Mouse (Mus musculus) small intestine, adult 2 months (tissue): ENCODE results near the gene Kel. TPM values are rescaled to one million over a fixed set of nuclear protein-coding genes. Genes with fewer than 3 reads are reported as not detected.

Source experiments
- H3K27ac ChIP-seq: fragments of 200-500 bp; 2 replicates; pipeline ENCODE4 v1.5.1; 2012; ENCODE audit warnings: low read depth, low read length, control low read depth, inconsistent platforms; ENCODE audit not compliant: insufficient read depth
- H3K27me3 ChIP-seq: fragments of 200-500 bp; 2 replicates; pipeline ENCODE4 v1.6.1; 2012; ENCODE audit warnings: mild to moderate bottlenecking, moderate library complexity, low read length, inconsistent platforms; ENCODE audit not compliant: control insufficient read depth, insufficient read depth
- H3K36me3 ChIP-seq: fragments of 200-500 bp; 2 replicates; pipeline ENCODE4 v1.6.1; 2012; ENCODE audit warnings: mild to moderate bottlenecking, low read length, control low read depth, inconsistent platforms; ENCODE audit not compliant: control insufficient read depth, insufficient read depth
- H3K4me1 ChIP-seq: fragments of 200-500 bp; 2 replicates; pipeline ENCODE4 v1.6.1; 2012; ENCODE audit warnings: low read length, inconsistent platforms, mixed read lengths; ENCODE audit not compliant: control insufficient read depth, insufficient read depth, insufficient read length
- H3K4me3 ChIP-seq: fragments of 200-500 bp; 2 replicates; pipeline ENCODE4 v1.5.1; 2012; ENCODE audit warnings: low read depth, mild to moderate bottlenecking, control low read depth, inconsistent platforms, low read length, moderate library complexity
- CTCF ChIP-seq: fragments of 200-500 bp; IDR thresholded peaks from 2 replicates; pipeline ENCODE4 v1.5.1; 2012; ENCODE audit warnings: low read depth, mild to moderate bottlenecking, control low read depth, inconsistent platforms, low read length, moderate library complexity, mixed read lengths; ENCODE audit not compliant: insufficient replicate concordance, insufficient read length; ENCODE audit errors: extremely low read depth
- POLR2A ChIP-seq: fragments of 200-500 bp; IDR thresholded peaks from 2 replicates; pipeline ENCODE4 v1.6.1; 2012; ENCODE audit warnings: low read depth, mild to moderate bottlenecking, control low read depth, inconsistent platforms, low read length, moderate library complexity
- WGBS: fragments of 180-500 bp; shearing (Covaris S2); methylation state at CpG from one replicate; pipeline ENCODE4 v1.1.7; 2018; 5-methylcytosine and 5-hydroxymethylcytosine counted together
- polyA plus RNA-seq: library from polyadenylated mRNA; depleted of rRNA; stranded (reverse); fragments of >200 nt; gene quantifications from 2 replicates; pipeline ENCODE4 v1.2.3, GENCODE M21; 2012

Kel gene
- polyA plus RNA-seq, 1 experiment = not detected

DNA sequence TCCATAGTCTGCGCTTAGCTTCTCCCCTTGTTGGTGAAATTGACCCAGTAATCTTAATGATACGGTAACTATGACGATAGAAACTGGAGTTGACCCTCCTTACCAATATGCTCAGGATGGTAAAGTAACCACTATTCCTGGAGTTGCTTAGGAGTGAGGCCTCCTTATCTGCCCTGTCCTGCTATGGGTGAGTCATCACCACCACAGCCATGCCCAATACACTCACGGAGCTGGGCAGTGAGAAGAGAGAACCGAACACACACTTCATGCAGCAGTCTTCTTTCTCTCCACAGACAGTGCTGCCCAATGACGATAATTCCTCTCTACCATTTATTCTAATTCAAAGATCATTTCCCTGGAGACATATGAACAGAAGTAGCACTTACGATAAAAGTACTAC lies 2.1 kb upstream of the Kel start:
- H3K4me3 ChIP-seq = no peak overlapping the region
- TF ChIP-seq POLR2A = no peak
- TF ChIP-seq CTCF = no peak
- H3K4me1 ChIP-seq = no peaks in the 10 kb centered on the region
- WGBS = 78% methylated on average over 7 of the region's 7 CpGs
- H3K27me3 ChIP-seq = no peaks in the 10 kb centered on the region
- H3K27ac ChIP-seq = no peak overlapping the region
- H3K36me3 ChIP-seq = no peaks in the 10 kb centered on the region

DNA sequence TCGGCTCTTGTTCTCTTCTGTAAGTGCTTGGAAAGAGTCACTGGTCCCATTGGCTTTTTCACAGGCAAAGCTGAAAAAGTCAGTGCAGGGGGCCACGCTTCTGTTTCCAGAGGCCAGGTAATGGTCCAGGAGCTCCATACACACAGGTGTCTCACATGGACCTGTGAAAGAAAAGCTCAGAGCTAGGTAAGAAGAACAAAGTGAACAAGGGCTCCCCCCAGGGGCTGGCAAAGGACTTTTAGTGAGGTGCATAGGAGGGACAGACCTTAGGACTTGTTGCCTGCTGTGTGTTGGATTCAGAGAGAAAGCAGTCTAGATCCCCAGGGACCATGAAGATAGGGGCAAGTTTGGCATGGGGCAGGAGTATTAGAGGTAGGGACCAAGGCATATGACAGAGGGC lies 1.2 kb downstream of the Kel start:
- Histone ChIP-seq H3K36me3 (no peaks in the 10 kb centered on the region), H3K27me3 (no peaks in the 10 kb centered on the region), H3K4me3 (no peak overlapping the region), H3K4me1 (no peaks in the 10 kb centered on the region), H3K27ac (no peak overlapping the region)
- TF ChIP-seq CTCF (no peak), POLR2A (no peak)
- WGBS = 72% methylated on average over 2 of the region's 2 CpGs

DNA sequence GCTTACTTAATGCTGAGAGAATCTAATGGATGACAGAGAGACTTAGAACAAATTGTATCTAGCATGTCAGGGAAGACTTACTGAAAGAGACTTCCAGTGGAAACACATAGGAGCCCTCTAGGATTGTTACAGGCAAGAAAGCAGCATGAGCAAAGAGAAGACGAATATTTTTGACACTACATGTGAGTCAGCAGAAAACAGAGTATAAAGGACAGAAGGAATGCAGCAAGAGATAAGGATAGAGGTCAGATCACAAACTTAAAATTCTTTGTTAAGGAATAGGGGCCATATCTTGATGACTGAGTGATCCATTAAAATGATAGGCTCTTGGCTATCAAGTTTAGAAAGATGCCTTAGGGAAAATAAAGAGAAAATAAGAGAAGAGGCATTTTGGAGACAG lies 2.9 kb downstream of the Kel start:
- H3K27ac ChIP-seq = no peak overlapping the region
- no peaks in the 10 kb centered on the region for H3K4me1 ChIP-seq
- WGBS = 59% methylated on average over 1 of the region's 1 CpGs
- TF ChIP-seq POLR2A = no peak
- no peak for TF ChIP-seq CTCF
- H3K36me3 ChIP-seq = no peaks in the 10 kb centered on the region
- H3K27me3 ChIP-seq = no peaks in the 10 kb centered on the region
- H3K4me3 ChIP-seq = no peak overlapping the region

DNA sequence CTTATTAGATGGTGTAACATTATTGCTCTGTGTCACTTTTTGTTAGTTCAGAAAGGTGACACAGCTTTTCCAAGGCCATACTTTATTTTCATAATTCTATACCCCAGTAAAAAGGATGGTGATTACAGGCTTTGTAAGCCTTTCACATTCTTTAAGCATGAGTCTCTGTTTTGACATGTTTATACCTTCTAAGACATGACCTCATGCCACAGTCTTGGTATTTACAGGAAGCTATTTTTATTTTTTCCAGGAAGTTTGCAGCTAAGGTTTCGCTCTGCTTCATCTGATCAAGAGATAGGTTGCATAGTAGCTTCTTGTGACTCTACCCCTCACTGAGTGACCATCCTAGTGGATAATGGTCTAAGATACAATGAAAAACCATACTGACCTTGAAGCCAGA lies 9.7 kb downstream of the Kel start:
- WGBS = 69% methylated on average over 1 of the region's 1 CpGs
- no peaks in the 10 kb centered on the region for H3K36me3 ChIP-seq
- H3K4me3 ChIP-seq = no peak overlapping the region
- TF ChIP-seq POLR2A (no peak), CTCF (no peak)
- no peaks in the 10 kb centered on the region for H3K27me3 ChIP-seq
- no peak overlapping the region for H3K27ac ChIP-seq
- no peaks in the 10 kb centered on the region for H3K4me1 ChIP-seq

DNA sequence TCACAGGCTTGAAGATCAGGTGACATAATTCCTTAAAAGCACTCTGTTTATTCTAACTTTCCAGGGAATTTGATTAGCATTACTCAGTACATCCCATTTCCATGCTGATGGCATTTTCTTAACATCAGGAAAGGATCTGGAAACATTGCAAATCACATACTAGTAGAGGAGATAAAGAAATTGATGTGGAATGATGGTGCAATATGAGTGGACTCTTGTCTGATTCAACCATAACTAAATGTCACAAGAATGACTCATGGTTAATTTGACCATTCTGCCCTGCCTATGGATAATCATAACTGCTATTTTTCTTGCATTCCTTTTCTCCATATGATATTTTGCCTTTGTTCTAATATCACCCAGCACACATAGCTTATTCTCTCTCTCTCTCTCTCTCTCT lies 11.9 kb downstream of the Kel start:
- no peaks in the 10 kb centered on the region for H3K4me1 ChIP-seq
- H3K27ac ChIP-seq = no peak overlapping the region
- H3K27me3 ChIP-seq = no peaks in the 10 kb centered on the region
- H3K36me3 ChIP-seq = no peaks in the 10 kb centered on the region
- H3K4me3 ChIP-seq = no peak overlapping the region
- TF ChIP-seq CTCF (no peak), POLR2A (no peak)

DNA sequence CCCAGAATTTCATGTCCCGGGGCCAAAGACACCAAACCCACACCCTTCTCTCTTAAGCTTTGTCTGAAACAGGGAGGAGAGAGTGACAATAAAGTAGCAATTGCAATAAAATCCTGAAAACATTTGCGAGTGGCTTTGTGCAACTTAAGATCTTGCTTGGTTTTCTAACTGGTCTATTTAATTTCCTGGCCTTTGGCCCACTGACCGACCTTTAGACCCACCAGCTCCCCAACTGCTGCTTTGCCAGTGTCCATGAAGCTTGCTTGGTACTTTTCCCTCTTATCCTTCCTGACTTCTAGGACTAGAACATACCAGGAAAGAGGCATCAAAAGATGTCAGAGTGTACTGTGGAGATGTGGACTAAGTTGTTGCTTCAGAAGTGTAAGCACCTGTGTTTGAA lies 18.5 kb downstream of the Kel start:
- Histone ChIP-seq H3K4me3 (no peak overlapping the region), H3K27me3 (no peaks in the 10 kb centered on the region), H3K27ac (no peak overlapping the region), H3K4me1 (no peaks in the 10 kb centered on the region), H3K36me3 (no peaks in the 10 kb centered on the region)
- 45% methylated on average over 3 of the region's 3 CpGs for WGBS
- TF ChIP-seq POLR2A (no peak), CTCF (no peak)

DNA sequence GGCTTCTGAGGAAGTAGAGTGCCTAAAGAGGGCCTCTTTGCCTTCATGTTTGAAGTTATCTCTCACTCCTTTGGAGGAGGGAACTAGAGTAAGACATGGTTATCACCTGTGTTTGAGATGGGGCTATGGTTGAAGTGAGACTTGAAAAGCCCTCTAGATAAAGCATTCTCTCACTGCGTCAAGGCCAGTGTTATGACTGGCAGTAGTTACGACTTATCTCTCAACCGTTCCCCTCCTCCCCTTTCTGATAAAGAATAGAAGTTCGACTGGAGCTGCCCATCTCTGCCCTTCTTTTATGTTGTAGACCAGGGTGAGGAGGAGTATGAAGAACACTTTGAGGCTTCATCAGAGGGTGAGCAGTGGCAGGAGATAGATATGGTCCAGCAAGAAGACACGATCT lies 19.2 kb downstream of the Kel start:
- H3K36me3 ChIP-seq = no peaks in the 10 kb centered on the region
- no peak overlapping the region for H3K4me3 ChIP-seq
- 46% methylated on average over 5 of the region's 5 CpGs for WGBS
- H3K27me3 ChIP-seq = no peaks in the 10 kb centered on the region
- no peak for TF ChIP-seq CTCF
- TF ChIP-seq POLR2A = no peak
- H3K27ac ChIP-seq = no peak overlapping the region
- H3K4me1 ChIP-seq = no peaks in the 10 kb centered on the region

DNA sequence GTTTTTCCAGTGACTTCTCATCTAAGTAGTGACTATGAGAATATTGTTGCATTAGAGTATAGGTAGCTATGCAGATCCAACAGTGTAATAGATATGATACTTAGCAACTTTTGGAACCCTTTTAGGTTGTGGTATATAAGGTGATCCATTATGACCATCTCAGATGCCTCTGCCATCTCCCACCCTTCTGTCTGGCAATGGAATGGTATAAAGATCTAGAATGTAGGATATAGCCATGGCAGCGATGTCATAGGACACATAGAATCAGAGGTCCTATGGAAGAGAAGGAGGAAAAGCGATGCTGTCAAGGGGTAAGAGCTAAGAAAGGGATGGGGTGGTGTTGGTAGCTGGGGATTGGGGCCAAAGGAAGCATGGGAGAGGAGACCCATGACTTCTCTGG lies 20.0 kb downstream of the Kel start, which contains the start of gene Llcfc1:
Llcfc1 (plus strand) TSS at position 301 of the 400 bp plus-strand sequence.
- Histone ChIP-seq H3K4me3 (no peak within 1 kb of the TSS), H3K36me3 (no peaks in the 10 kb centered on the region), H3K27me3 (no peaks in the 10 kb centered on the region), H3K4me1 (no peaks in the 10 kb centered on the region), H3K27ac (no peak within 1 kb of the TSS)
- TF ChIP-seq POLR2A (no peak), CTCF (no peak)
- 90% methylated on average over 2 of the region's 2 CpGs for WGBS
